Mouse (Mus musculus) CH12.LX (cell line): ENCODE measurements around the gene Ndufc2.

ENCODE experiments used
- CHD2 ChIP-seq: IDR thresholded peaks from 2 replicates; pipeline ENCODE4 v1.6.1; 2011; ENCODE audit warnings: low read length, improper control_type of control experiment
- POLR2A ChIP-seq: IDR thresholded peaks from 2 replicates; pipeline ENCODE4 v1.6.1; 2011; ENCODE audit warnings: low read depth, mild to moderate bottlenecking, improper control_type of control experiment, low read length
- RCOR1 ChIP-seq: conservative IDR thresholded peaks from 2 replicates; pipeline ENCODE4 v1.6.1; 2012; ENCODE audit warnings: low read depth, mild to moderate bottlenecking, inconsistent platforms, low read length, improper control_type of control experiment
- SIN3A ChIP-seq: IDR thresholded peaks from 2 replicates; pipeline ENCODE4 v1.6.1; 2012; ENCODE audit warnings: low read length, improper control_type of control experiment, inconsistent platforms
- USF1 ChIP-seq: IDR thresholded peaks from 2 replicates; pipeline ENCODE4 v1.6.1; 2014; ENCODE audit warnings: low read depth, mild to moderate bottlenecking, inconsistent platforms, low read length, improper control_type of control experiment

GRCm38 (mm10) chr7:97424621-97425245 lies 24.9 kb downstream of the Ndufc2 start:
- TF ChIP-seq SIN3A (no peak), CHD2 (no peak), POLR2A (no peak), RCOR1 (no peak), USF1 (no peak)
